Mouse (Mus musculus) hindbrain, embryonic 10.5 days (tissue): ENCODE data around the gene Notum. TPM values are rescaled to one million over a fixed set of nuclear protein-coding genes. Genes with fewer than 3 reads are reported as not detected.

ENCODE experiments used
- DNase-seq: peaks from one replicate; pipeline ENCODE4 v3.0.0-alpha.2; 2017; ENCODE audit warnings: low spot score
- H3K27ac ChIP-seq: fragments of 300-500 bp; sonication (generic); 2 replicates; pipeline ENCODE4 v1.5.1; 2016; ENCODE audit warnings: mild to moderate bottlenecking, moderate library complexity
- H3K27me3 ChIP-seq: fragments of 300-500 bp; sonication (generic); 2 replicates; pipeline ENCODE4 v1.6.1; 2016; ENCODE audit warnings: mild to moderate bottlenecking; ENCODE audit not compliant: poor library complexity, insufficient read depth, severe bottlenecking
- H3K36me3 ChIP-seq: fragments of 300-500 bp; sonication (generic); 2 replicates; pipeline ENCODE4 v1.6.1; 2016; ENCODE audit warnings: mild to moderate bottlenecking, moderate library complexity
- H3K4me1 ChIP-seq: fragments of 300-500 bp; sonication (generic); replicated peaks from 2 replicates; pipeline ENCODE4 v1.6.1; 2016; ENCODE audit warnings: mild to moderate bottlenecking
- H3K4me3 ChIP-seq: fragments of 300-500 bp; sonication (generic); 2 replicates; pipeline ENCODE4 v1.5.1; 2016; ENCODE audit warnings: mild to moderate bottlenecking, moderate library complexity
- H3K9me3 ChIP-seq: fragments of 300-500 bp; sonication (generic); 2 replicates; pipeline ENCODE4 v1.6.1; 2016; ENCODE audit warnings: mild to moderate bottlenecking, moderate library complexity
- WGBS: fragments of 180-500 bp; shearing (Covaris S2); methylation state at CpG from one replicate; pipeline ENCODE4 v1.1.7; 2016; 5-methylcytosine and 5-hydroxymethylcytosine counted together
- polyA plus RNA-seq: library from polyadenylated mRNA; unstranded; fragments of >200 nt; fragmentation: Nextera tagmentation; extraction: Ambion mirVana; gene quantifications from 2 replicates; pipeline ENCODE4 v1.2.1, GENCODE M21; 2016

Notum gene
- polyA plus RNA-seq, 1 experiment from 2014 or later = 2.3 TPM

DNA sequence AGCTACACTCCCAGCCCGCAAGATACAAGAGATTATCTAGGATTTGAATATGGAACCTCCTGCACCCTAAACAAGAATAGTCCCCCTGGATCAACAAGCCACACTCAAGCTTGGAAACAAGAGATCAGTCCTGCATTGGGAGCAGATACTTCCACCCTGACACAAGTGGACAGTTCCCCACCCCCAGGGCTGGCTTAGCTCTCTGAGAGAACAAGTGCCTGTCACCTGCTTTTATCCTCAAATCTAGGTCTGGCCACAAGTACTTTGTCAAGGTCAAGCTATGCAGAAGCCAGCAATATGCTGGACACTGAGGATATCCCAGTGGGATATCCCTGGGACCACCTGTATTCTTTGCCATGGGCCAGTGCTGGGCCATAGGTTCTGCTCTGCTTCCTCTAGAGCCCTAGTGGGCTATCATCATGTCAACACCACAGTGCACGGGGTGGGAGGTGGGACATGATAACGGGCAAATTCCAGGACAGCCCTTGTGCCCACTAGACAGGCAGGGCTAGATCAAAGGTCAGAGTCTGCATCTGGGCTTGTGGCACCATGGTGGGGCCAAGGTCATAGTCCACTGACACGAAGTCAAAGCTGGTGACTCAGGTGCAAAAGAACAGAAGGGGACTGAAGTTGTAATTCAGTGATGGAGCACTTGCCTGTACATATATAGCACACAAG is 44.2 kb downstream of the Notum start:
- H3K9me3 ChIP-seq = no peaks in the 10 kb centered on the region
- peak overlapping the region; percentile 79 for H3K4me3 ChIP-seq
- peaks cover 82% of the 10 kb centered on the region for H3K36me3 ChIP-seq
- H3K4me1 ChIP-seq = peaks cover 38% of the 10 kb centered on the region
- peak overlapping the region; percentile 89 for H3K27ac ChIP-seq
- WGBS = 53% methylated on average over 4 of the region's 4 CpGs
- H3K27me3 ChIP-seq = no peaks in the 10 kb centered on the region
- DNase-seq = no peak

DNA sequence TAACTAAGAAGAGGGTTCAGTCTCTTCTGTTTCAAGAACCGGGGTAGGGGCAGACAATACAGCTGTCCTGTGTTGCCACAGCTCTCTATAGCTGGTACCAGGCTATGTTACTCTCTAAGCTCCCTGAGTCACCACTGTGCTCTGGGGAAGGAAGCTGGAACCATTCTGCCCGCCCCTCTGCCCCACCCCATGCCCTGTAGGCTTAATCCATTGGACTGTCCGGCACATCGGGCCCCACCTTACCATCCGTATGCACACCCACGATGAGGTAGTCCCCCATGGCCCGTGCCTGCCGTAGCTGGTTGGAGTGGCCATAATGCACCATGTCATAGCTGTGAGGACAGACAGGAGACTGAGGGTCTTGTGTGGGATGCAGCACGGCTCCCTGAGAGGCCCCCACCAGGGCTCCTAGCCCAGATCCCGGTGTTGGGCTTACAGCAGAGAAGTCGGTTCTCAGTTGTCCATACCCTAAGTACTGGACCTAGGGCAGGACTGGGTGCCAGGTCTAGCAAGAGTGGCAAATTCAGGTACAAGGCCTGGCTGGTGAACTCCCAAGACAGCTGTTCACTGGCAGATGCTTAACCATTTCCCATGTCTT is 45.3 kb downstream of the Notum start:
- WGBS = 92% methylated on average over 11 of the region's 11 CpGs
- no peak overlapping the region for H3K27ac ChIP-seq
- no peaks in the 10 kb centered on the region for H3K9me3 ChIP-seq
- no peak for DNase-seq
- peaks cover 38% of the 10 kb centered on the region for H3K4me1 ChIP-seq
- H3K27me3 ChIP-seq = no peaks in the 10 kb centered on the region
- no peak overlapping the region for H3K4me3 ChIP-seq
- peaks cover 82% of the 10 kb centered on the region for H3K36me3 ChIP-seq

DNA sequence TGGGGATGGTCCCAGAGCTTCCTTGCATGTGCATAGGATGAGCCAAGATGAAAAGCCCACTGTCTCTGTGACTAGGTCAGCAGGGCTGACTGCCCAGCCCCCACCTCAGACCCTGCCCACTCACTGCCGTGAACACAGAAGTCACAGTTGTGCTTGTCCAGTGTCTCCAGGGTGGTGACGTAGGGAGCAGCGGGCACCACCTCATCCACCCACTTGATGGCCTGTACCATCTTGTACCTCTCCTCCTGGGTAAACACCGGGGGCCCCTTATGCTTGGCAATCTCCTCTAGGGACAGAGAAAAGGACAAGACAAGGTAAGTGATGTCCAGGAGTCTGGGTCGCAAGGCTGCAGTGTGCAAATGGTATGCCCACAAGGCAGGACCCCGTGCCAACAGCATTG is 45.8 kb downstream of the Notum start:
- no peak overlapping the region for H3K27ac ChIP-seq
- H3K9me3 ChIP-seq = no peaks in the 10 kb centered on the region
- peaks cover 82% of the 10 kb centered on the region for H3K36me3 ChIP-seq
- 95% methylated on average over 6 of the region's 6 CpGs for WGBS
- H3K4me1 ChIP-seq = peaks cover 38% of the 10 kb centered on the region
- H3K4me3 ChIP-seq = no peak overlapping the region
- H3K27me3 ChIP-seq = no peaks in the 10 kb centered on the region
- DNase-seq = no peak

- H3K4me3 ChIP-seq = no peak overlapping the region
- 89% methylated on average over 8 of the region's 8 CpGs for WGBS
- H3K9me3 ChIP-seq = no peaks in the 10 kb centered on the region
- peaks cover 80% of the 10 kb centered on the region for H3K36me3 ChIP-seq
- DNase-seq = no peak
- H3K4me1 ChIP-seq = peaks cover 47% of the 10 kb centered on the region
- no peak overlapping the region for H3K27ac ChIP-seq
- H3K27me3 ChIP-seq = peaks cover 10% of the 10 kb centered on the region
These were observed 47.0 kb downstream of the Notum start for GRCm38 (mm10) chr11:120613976-120614375.

DNA sequence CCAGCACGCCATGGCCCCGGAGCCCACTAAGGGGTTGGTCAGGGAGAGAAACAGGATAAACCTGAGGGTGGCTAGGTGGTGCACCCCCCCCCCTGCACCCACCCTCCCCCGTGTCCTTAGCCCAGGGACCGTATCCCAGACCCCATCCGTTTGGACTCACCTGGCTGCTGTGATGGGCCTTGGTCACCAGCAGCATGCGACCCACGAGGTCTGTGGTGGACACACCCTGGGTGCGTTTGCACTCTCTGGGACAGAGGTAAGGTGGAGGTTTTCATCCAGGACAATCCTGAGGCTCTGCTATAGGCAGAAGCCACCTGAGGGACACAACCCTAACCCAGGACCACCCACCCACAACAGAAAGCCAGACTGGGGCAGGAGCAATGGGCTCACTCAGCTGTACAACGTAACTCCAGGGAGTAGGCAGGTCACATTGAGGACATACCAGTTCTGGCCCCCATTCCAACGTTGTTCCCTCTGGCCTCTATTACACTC is 47.4 kb downstream of the Notum start:
- no peak overlapping the region for H3K27ac ChIP-seq
- peaks cover 80% of the 10 kb centered on the region for H3K36me3 ChIP-seq
- WGBS = 89% methylated on average over 10 of the region's 10 CpGs
- no peak overlapping the region for H3K4me3 ChIP-seq
- DNase-seq = no peak
- H3K9me3 ChIP-seq = no peaks in the 10 kb centered on the region
- peaks cover 51% of the 10 kb centered on the region for H3K4me1 ChIP-seq
- peaks cover 13% of the 10 kb centered on the region for H3K27me3 ChIP-seq

- Histone ChIP-seq H3K27me3 (peaks cover 20% of the 10 kb centered on the region), H3K36me3 (peaks cover 76% of the 10 kb centered on the region), H3K9me3 (no peaks in the 10 kb centered on the region), H3K4me1 (peaks cover 51% of the 10 kb centered on the region), H3K27ac (no peak overlapping the region), H3K4me3 (peak overlapping the region; percentile 0; the same call in 1 of the 2 replicates)
- DNase-seq = peak; percentile 74
- 46% methylated on average over 6 of the region's 6 CpGs for WGBS
These were observed 48.2 kb downstream of the Notum start for GRCm38 (mm10) chr11:120612763-120613162.

- no peak for DNase-seq
- WGBS = 85% methylated on average over 9 of the region's 9 CpGs
- H3K4me3 ChIP-seq = no peak overlapping the region
- peaks cover 38% of the 10 kb centered on the region for H3K4me1 ChIP-seq
- no peak overlapping the region for H3K27ac ChIP-seq
- peaks cover 87% of the 10 kb centered on the region for H3K36me3 ChIP-seq
- H3K9me3 ChIP-seq = no peaks in the 10 kb centered on the region
- peaks cover 35% of the 10 kb centered on the region for H3K27me3 ChIP-seq
These were observed 50.4 kb downstream of the Notum start for GRCm38 (mm10) chr11:120610477-120611046.

DNA sequence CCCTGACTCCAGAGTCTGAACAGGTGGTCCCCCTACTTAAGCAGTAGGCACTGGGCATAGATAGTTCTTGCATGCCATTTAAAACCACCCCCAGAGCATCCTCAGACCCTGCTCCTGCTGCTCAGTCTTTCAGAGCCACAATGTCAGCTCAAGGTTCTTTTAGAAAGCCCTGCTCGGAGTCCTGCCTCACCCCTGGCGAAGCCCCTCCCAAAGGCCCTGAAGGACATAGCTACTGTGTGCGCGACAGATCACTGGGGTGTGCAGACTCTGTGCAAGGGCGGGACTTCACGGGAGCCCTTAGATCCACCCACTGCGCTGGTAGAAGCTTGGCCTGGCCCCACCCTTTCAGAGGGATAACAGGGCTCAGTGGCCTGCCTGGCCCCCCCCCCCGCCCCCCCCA is 51.7 kb downstream of the Notum start:
- no peak overlapping the region for H3K27ac ChIP-seq
- 38% methylated on average over 8 of the region's 8 CpGs for WGBS
- H3K27me3 ChIP-seq = peaks cover 35% of the 10 kb centered on the region
- DNase-seq = no peak
- H3K4me3 ChIP-seq = 0 out of 2 replicates have a peak overlapping the region, but pooled peaks have one; percentile 13
- H3K9me3 ChIP-seq = no peaks in the 10 kb centered on the region
- peaks cover 31% of the 10 kb centered on the region for H3K4me1 ChIP-seq
- H3K36me3 ChIP-seq = peaks cover 89% of the 10 kb centered on the region

GRCm38 (mm10) chr11:120608241-120609034 is 52.5 kb downstream of the Notum start, which contains the start of gene Npb:
Gene Npb, plus strand, starts transcription at chr11:120608477.
- peaks cover 31% of the 10 kb centered on the region for H3K4me1 ChIP-seq
- DNase-seq = peak; percentile 30
- peak within 1 kb of the TSS; percentile 73 for H3K27ac ChIP-seq
- peaks cover 89% of the 10 kb centered on the region for H3K36me3 ChIP-seq
- no peaks in the 10 kb centered on the region for H3K9me3 ChIP-seq
- 6% methylated on average over 45 of the region's 45 CpGs for WGBS
- peak within 1 kb of the TSS; percentile 43 for H3K4me3 ChIP-seq
- peaks cover 35% of the 10 kb centered on the region for H3K27me3 ChIP-seq

DNA sequence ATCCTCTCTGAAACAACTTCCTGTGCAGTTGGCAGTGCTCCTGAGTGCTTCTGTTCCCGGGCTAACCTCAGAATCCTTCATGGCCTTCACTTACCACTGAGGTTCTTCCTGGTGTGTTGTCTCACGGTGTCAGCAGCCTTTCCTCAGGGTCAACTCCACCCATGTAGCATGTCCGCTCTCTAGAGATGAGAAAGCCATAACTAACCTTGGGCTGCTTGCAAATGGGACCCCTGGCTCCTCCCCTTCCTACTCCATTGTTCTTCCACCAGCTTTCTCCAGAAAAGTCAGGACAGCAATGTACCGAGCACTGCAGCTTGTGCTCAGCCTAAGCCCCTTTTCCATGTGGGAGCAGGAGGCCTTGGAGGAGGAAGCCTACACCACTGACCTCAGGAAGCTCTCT is 54.2 kb downstream of the Notum start:
- no peak overlapping the region for H3K4me3 ChIP-seq
- H3K27me3 ChIP-seq = peaks cover 35% of the 10 kb centered on the region
- no peaks in the 10 kb centered on the region for H3K9me3 ChIP-seq
- H3K36me3 ChIP-seq = peaks cover 89% of the 10 kb centered on the region
- 73% methylated on average over 4 of the region's 4 CpGs for WGBS
- no peak for DNase-seq
- H3K4me1 ChIP-seq = peaks cover 28% of the 10 kb centered on the region
- H3K27ac ChIP-seq = peak overlapping the region; percentile 29; the same call in 1 of the 2 replicates

DNA sequence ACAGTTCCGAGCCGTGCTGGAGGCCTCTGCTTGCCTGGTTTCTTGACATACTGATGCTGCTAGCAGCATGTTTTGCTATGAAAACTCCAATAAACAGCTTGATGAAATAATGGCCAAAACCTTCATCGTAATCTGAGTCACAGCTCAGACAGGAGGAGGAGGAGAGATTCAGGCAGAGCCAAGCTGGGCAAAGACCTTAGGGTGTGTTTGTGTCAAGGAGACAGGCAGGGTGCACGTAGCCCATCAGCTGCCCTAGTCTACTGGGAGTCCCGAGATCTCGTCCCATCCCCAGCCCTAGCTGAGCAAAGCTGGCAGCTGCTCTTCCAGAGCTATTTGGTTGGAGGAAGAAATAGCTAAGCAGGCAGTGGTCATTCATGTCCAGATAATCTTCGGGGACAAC is 55.3 kb downstream of the Notum start:
- peaks cover 87% of the 10 kb centered on the region for H3K36me3 ChIP-seq

More for the DNA sequence above, 55.3 kb downstream of the Notum start:
- Histone ChIP-seq H3K4me3 (no peak overlapping the region), H3K4me1 (peaks cover 28% of the 10 kb centered on the region), H3K27me3 (peaks cover 35% of the 10 kb centered on the region), H3K9me3 (no peaks in the 10 kb centered on the region), H3K27ac (no peak overlapping the region)
- WGBS = 90% methylated on average over 7 of the region's 7 CpGs
- no peak for DNase-seq
